Mouse (Mus musculus) embryonic stem cell, embryonic (primary cell): ENCODE measurements at regions not wholly inside any gene's neighbourhood (a gene's known extent, or its start where the extent isn't known, plus 50 kb on each side); places are given as distances from the start of the nearest gene placed in this dataset.

Experiments used
- CTCF ChIA-PET, 4 experiments: fragments of 300-600 bp in 2 of 4; fragments of 350-600 bp in 2 of 4; sonication (Branson Sonifier 250); formaldehyde crosslinking; loops; one replicate each; lab custom pipeline; 2022; ENCODE audit warnings: inconsistent platforms in 2 of 4; lab: Charles Lee
- POLR2A ChIA-PET, 4 experiments: fragments of 300-600 bp in 2 of 4; fragments of 350-600 bp in 2 of 4; sonication (Branson Sonifier 250); formaldehyde crosslinking; loops; one replicate each; lab custom pipeline; 2022; ENCODE audit warnings: antibody characterized with exemption in 4 of 4, inconsistent platforms in 1 of 4; lab: Charles Lee

- CTCF ChIA-PET = no interaction called here
- POLR2A ChIA-PET = no interaction called here
Measured at GRCm38 (mm10) chr5:132760396-132760795, 217.3 kb upstream of the Auts2 start.

- ChIA-PET CTCF (no interaction called here), POLR2A (no interaction called here)
Measured at GRCm38 (mm10) chr5:132759751-132760150, 216.6 kb upstream of the Auts2 start.

GRCm38 (mm10) chr5:132758941-132759340, 215.8 kb upstream of the Auts2 start:
- POLR2A ChIA-PET = no interaction called here
- CTCF ChIA-PET = no interaction called here

- ChIA-PET CTCF (no interaction called here), POLR2A (interaction anchor here in 1 of 4 experiments (0.9 kb wide), 1 partner anchor 9 kb away, joined by 4 read pairs; no protein-coding TSS in a partner anchor)
Measured at GRCm38 (mm10) chr5:132737966-132738365, 194.8 kb upstream of the Auts2 start.

- POLR2A ChIA-PET = interaction anchor here in 2 of 4 experiments (0.6 to 1.2 kb wide), 3 partner anchors 9 to 1960 kb away, joined by 3 to 4 read pairs (median 4); no protein-coding TSS in a partner anchor
- CTCF ChIA-PET = interaction anchor here in 1 of 4 experiments (0.6 kb wide), 2 partner anchors 24 to 1290 kb away, joined by 3 read pairs; no protein-coding TSS in a partner anchor
Measured at GRCm38 (mm10) chr5:132728689-132729189, 185.6 kb upstream of the Auts2 start.

GRCm38 (mm10) chr5:132724467-132724866, 181.3 kb upstream of the Auts2 start:
- ChIA-PET CTCF (no interaction called here), POLR2A (no interaction called here)

GRCm38 (mm10) chr5:132710301-132710700, 167.2 kb upstream of the Auts2 start:
- ChIA-PET POLR2A (no interaction called here), CTCF (interaction anchor here in 1 of 4 experiments (0.8 kb wide), 1 partner anchor 42 kb away, joined by 3 read pairs; no protein-coding TSS in a partner anchor)

GRCm38 (mm10) chr5:132707531-132707930, 164.4 kb upstream of the Auts2 start:
- ChIA-PET CTCF (interaction anchor here in 1 of 4 experiments (0.8 kb wide), 1 partner anchor 268 kb away, joined by 3 read pairs; no protein-coding TSS in a partner anchor), POLR2A (interaction anchor here in 1 of 4 experiments (0.7 kb wide), 1 partner anchor 63 kb away, joined by 3 read pairs; no protein-coding TSS in a partner anchor)

- CTCF ChIA-PET = no interaction called here
- POLR2A ChIA-PET = no interaction called here
Measured at GRCm38 (mm10) chr5:132703455-132704100, 160.4 kb upstream of the Auts2 start.

GRCm38 (mm10) chr5:132702573-132702972, 159.4 kb upstream of the Auts2 start:
- ChIA-PET CTCF (no interaction called here), POLR2A (no interaction called here)

- ChIA-PET POLR2A (no interaction called here), CTCF (no interaction called here)
Measured at GRCm38 (mm10) chr5:132690784-132691183, 147.6 kb upstream of the Auts2 start.

GRCm38 (mm10) chr5:132675261-132675660, 132.1 kb upstream of the Auts2 start:
- POLR2A ChIA-PET = interaction anchor here in 1 of 4 experiments (0.7 kb wide), 1 partner anchor 142 kb away, joined by 7 read pairs; no protein-coding TSS in a partner anchor

GRCm38 (mm10) chr5:132673599-132674305, 130.6 kb upstream of the Auts2 start:
- ChIA-PET CTCF (no interaction called here), POLR2A (no interaction called here)

More at GRCm38 (mm10) chr5:132675261-132675660, 132.1 kb upstream of the Auts2 start:
- CTCF ChIA-PET = interaction anchor here in 3 of 4 experiments (0.5 to 0.7 kb wide), 3 partner anchors 462 to 1103 kb away, joined by 3 to 9 read pairs (median 6); no protein-coding TSS in a partner anchor

GRCm38 (mm10) chr5:132671496-132671895, 128.4 kb upstream of the Auts2 start:
- POLR2A ChIA-PET = no interaction called here

GRCm38 (mm10) chr5:132667316-132667715, 124.2 kb upstream of the Auts2 start:
- POLR2A ChIA-PET = interaction anchor here in 1 of 4 experiments (0.7 kb wide), 1 partner anchor 17 kb away, joined by 5 read pairs; no protein-coding TSS in a partner anchor
- CTCF ChIA-PET = no interaction called here

More at GRCm38 (mm10) chr5:132671496-132671895, 128.4 kb upstream of the Auts2 start:
- CTCF ChIA-PET = interaction anchor here in 1 of 4 experiments (0.5 kb wide), 1 partner anchor 204 kb away, joined by 3 read pairs; no protein-coding TSS in a partner anchor

GRCm38 (mm10) chr5:132661266-132661665, 118.1 kb upstream of the Auts2 start:
- ChIA-PET CTCF (no interaction called here), POLR2A (no interaction called here)

- ChIA-PET POLR2A (interaction anchor here in 1 of 4 experiments (0.6 kb wide), 1 partner anchor 193 kb away, joined by 3 read pairs; no protein-coding TSS in a partner anchor), CTCF (no interaction called here)
Measured at GRCm38 (mm10) chr5:132660036-132660435, 116.9 kb upstream of the Auts2 start.

- ChIA-PET POLR2A (no interaction called here), CTCF (no interaction called here)
Measured at GRCm38 (mm10) chr5:132654382-132654781, 111.2 kb upstream of the Auts2 start.

GRCm38 (mm10) chr5:132653694-132654300, 110.7 kb upstream of the Auts2 start:
- POLR2A ChIA-PET = no interaction called here

More at GRCm38 (mm10) chr5:132653694-132654300, 110.7 kb upstream of the Auts2 start:
- CTCF ChIA-PET = no interaction called here
